Mouse (Mus musculus) heart, adult 2 months (tissue): ENCODE data around the gene Dmc1.

ENCODE experiments used
- CTCF ChIP-seq: fragments of 200-600 bp; IDR thresholded peaks from 2 replicates; pipeline ENCODE4 v1.8.1; 2022; ENCODE audit warnings: antibody characterized with exemption, mild to moderate bottlenecking, moderate library complexity
- POLR2A ChIP-seq: fragments of 200-500 bp; IDR thresholded peaks from 2 replicates; pipeline ENCODE4 v1.6.1; 2011; ENCODE audit warnings: mild to moderate bottlenecking, low read depth, low read length, control low read depth; ENCODE audit not compliant: insufficient read depth

GRCm38 (mm10) chr15:79608214-79608613 is 3.3 kb upstream of the Dmc1 start:
- TF ChIP-seq CTCF: no peak
- TF ChIP-seq POLR2A: no peak
